Mouse (Mus musculus): ENCODE results near the gene Gpd1. TPM values are rescaled to one million over a fixed set of nuclear protein-coding genes. Genes with fewer than 3 reads are reported as not detected.
"Not testable (repeated sequence)": the region's sequence is repeated elsewhere in the genome, so short reads cannot be mapped to it uniquely, and the experiment has no call there.

Gpd1 gene
- polyA plus RNA-seq, 1 experiment: 4.5 TPM

GRCm38 (mm10) chr15:99733186-99733585 lies 15.9 kb downstream of the Gpd1 start:
- TF ChIP-seq CTCF (IDR thresholded peaks at IDR 0.05; ENCODE audit: borderline replicate concordance, extremely low read depth, insufficient read depth, insufficient read length) (no peak), POLR2A (IDR thresholded peaks at IDR 0.05; ENCODE audit: borderline replicate concordance, extremely low read depth, insufficient read depth, insufficient read length, poor library complexity, severe bottlenecking) (no peak)

GRCm38 (mm10) chr15:99735631-99736030 lies 18.3 kb downstream of the Gpd1 start:
- no peak for DNase-seq (ENCODE audit: low read depth)
- TF ChIP-seq POLR2A (IDR thresholded peaks at IDR 0.05; ENCODE audit: borderline replicate concordance, extremely low read depth, insufficient read depth, insufficient read length, poor library complexity, severe bottlenecking) (no peak), CTCF (IDR thresholded peaks at IDR 0.05; ENCODE audit: borderline replicate concordance, extremely low read depth, insufficient read depth, insufficient read length) (no peak)

More at GRCm38 (mm10) chr15:99733186-99733585, 15.9 kb downstream of the Gpd1 start:
- DNase-seq (ENCODE audit: low read depth): no peak

GRCm38 (mm10) chr15:99736675-99737074 lies 19.4 kb downstream of the Gpd1 start:
- DNase-seq (ENCODE audit: low read depth): no peak
- TF ChIP-seq POLR2A (IDR thresholded peaks at IDR 0.05; ENCODE audit: borderline replicate concordance, extremely low read depth, insufficient read depth, insufficient read length, poor library complexity, severe bottlenecking) (no peak), CTCF (IDR thresholded peaks at IDR 0.05; ENCODE audit: borderline replicate concordance, extremely low read depth, insufficient read depth, insufficient read length) (no peak)

- TF ChIP-seq POLR2A (IDR thresholded peaks at IDR 0.05; ENCODE audit: borderline replicate concordance, extremely low read depth, insufficient read depth, insufficient read length, poor library complexity, severe bottlenecking): no peak
- TF ChIP-seq CTCF (IDR thresholded peaks at IDR 0.05; ENCODE audit: borderline replicate concordance, extremely low read depth, insufficient read depth, insufficient read length): no peak
- DNase-seq (ENCODE audit: low read depth): no peak
These were observed 22.9 kb downstream of the Gpd1 start for GRCm38 (mm10) chr15:99740229-99740628.

GRCm38 (mm10) chr15:99754204-99754603 lies 36.9 kb downstream of the Gpd1 start:
- TF ChIP-seq CTCF (IDR thresholded peaks at IDR 0.05; ENCODE audit: borderline replicate concordance, extremely low read depth, insufficient read depth, insufficient read length): no peak
- TF ChIP-seq POLR2A (IDR thresholded peaks at IDR 0.05; ENCODE audit: borderline replicate concordance, extremely low read depth, insufficient read depth, insufficient read length, poor library complexity, severe bottlenecking): no peak
- DNase-seq (ENCODE audit: low read depth): peak; percentile 2

GRCm38 (mm10) chr15:99767467-99767866 lies 50.2 kb downstream of the Gpd1 start:
- no peak for TF ChIP-seq CTCF (IDR thresholded peaks at IDR 0.05; ENCODE audit: borderline replicate concordance, extremely low read depth, insufficient read depth, insufficient read length)
- DNase-seq (ENCODE audit: low read depth): no peak

GRCm38 (mm10) chr15:99768761-99769160 lies 51.4 kb downstream of the Gpd1 start:
- TF ChIP-seq CTCF (IDR thresholded peaks at IDR 0.05; ENCODE audit: borderline replicate concordance, extremely low read depth, insufficient read depth, insufficient read length): no peak
- no peak for TF ChIP-seq POLR2A (IDR thresholded peaks at IDR 0.05; ENCODE audit: borderline replicate concordance, extremely low read depth, insufficient read depth, insufficient read length, poor library complexity, severe bottlenecking)
- no peak for DNase-seq (ENCODE audit: low read depth)

- TF ChIP-seq POLR2A (IDR thresholded peaks at IDR 0.05; ENCODE audit: borderline replicate concordance, extremely low read depth, insufficient read depth, insufficient read length, poor library complexity, severe bottlenecking): no peak
- TF ChIP-seq CTCF (IDR thresholded peaks at IDR 0.05; ENCODE audit: borderline replicate concordance, extremely low read depth, insufficient read depth, insufficient read length): no peak
- DNase-seq (ENCODE audit: low read depth): no peak
These were observed 53.7 kb downstream of the Gpd1 start for GRCm38 (mm10) chr15:99771004-99771500.

GRCm38 (mm10) chr15:99771601-99772276 lies 54.4 kb downstream of the Gpd1 start:
- TF ChIP-seq CTCF (IDR thresholded peaks at IDR 0.05; ENCODE audit: borderline replicate concordance, extremely low read depth, insufficient read depth, insufficient read length): no peak
- TF ChIP-seq POLR2A (IDR thresholded peaks at IDR 0.05; ENCODE audit: borderline replicate concordance, extremely low read depth, insufficient read depth, insufficient read length, poor library complexity, severe bottlenecking): no peak; the same call in 1 of the 2 replicates
- DNase-seq (ENCODE audit: low read depth): peak; percentile 64

- TF ChIP-seq CTCF (IDR thresholded peaks at IDR 0.05; ENCODE audit: borderline replicate concordance, extremely low read depth, insufficient read depth, insufficient read length): no peak
- peak; percentile 85 for TF ChIP-seq POLR2A (IDR thresholded peaks at IDR 0.05; ENCODE audit: borderline replicate concordance, extremely low read depth, insufficient read depth, insufficient read length, poor library complexity, severe bottlenecking)
- peak; percentile 92 for DNase-seq (ENCODE audit: low read depth)
These were observed 55.1 kb downstream of the Gpd1 start for GRCm38 (mm10) chr15:99772277-99772880.

GRCm38 (mm10) chr15:99772881-99772924 lies 55.4 kb downstream of the Gpd1 start, which contains the start of gene Cers5:
TSS of gene Cers5 (minus strand) at chr15:99772885.
- not testable (repeated sequence) for DNase-seq (ENCODE audit: low read depth)

- no peak for DNase-seq (ENCODE audit: low read depth)
- no peak for TF ChIP-seq POLR2A (IDR thresholded peaks at IDR 0.05; ENCODE audit: borderline replicate concordance, extremely low read depth, insufficient read depth, insufficient read length, poor library complexity, severe bottlenecking)
- no peak for TF ChIP-seq CTCF (IDR thresholded peaks at IDR 0.05; ENCODE audit: borderline replicate concordance, extremely low read depth, insufficient read depth, insufficient read length)
These were observed 55.6 kb downstream of the Gpd1 start for GRCm38 (mm10) chr15:99772925-99773324.

Other genes with a start within 250 kb of the Gpd1 start
- 15.1 and 15.2 TPM in 2 replicates for gene Bcdin3d, start 242.8 kb upstream of the Gpd1 start, polyA plus RNA-seq (2012; rRNA removed)
- 8.3 and 15.7 TPM in 2 replicates for gene Faim2, start 189.3 kb upstream of the Gpd1 start, polyA plus RNA-seq (2012; rRNA removed)
- 0.07 and 0.08 TPM in 2 replicates for gene Aqp2, start 138.5 kb upstream of the Gpd1 start, polyA plus RNA-seq (2012; rRNA removed)
- gene Aqp5, start 126.7 kb upstream of the Gpd1 start, polyA plus RNA-seq (2012; rRNA removed): 1.1 and 1.7 TPM in 2 replicates
- gene Aqp6, start 116.1 kb upstream of the Gpd1 start, polyA plus RNA-seq (2012; rRNA removed): 2.8 and 4.4 TPM in 2 replicates
- gene Racgap1, start 65.9 kb upstream of the Gpd1 start, polyA plus RNA-seq (2012; rRNA removed): 83.0 and 118 TPM in 2 replicates
- 81.2 and 114 TPM in 2 replicates for gene Asic1, start 47.1 kb upstream of the Gpd1 start, polyA plus RNA-seq (2012; rRNA removed)
- gene Smarcd1, start 15.4 kb upstream of the Gpd1 start, polyA plus RNA-seq (2012; rRNA removed): 201 and 211 TPM in 2 replicates
- gene Gm17349, start 12.0 kb upstream of the Gpd1 start, polyA plus RNA-seq (2012; rRNA removed): 0.86 TPM in 1 of 2 replicates, not detected in the other
- 149 and 249 TPM in 2 replicates for gene Cox14, start 8.1 kb downstream of the Gpd1 start, polyA plus RNA-seq (2012; rRNA removed)
- 61.1 and 69.4 TPM in 2 replicates for gene Cers5, start 55.4 kb downstream of the Gpd1 start, polyA plus RNA-seq (2012; rRNA removed)
- gene Lima1, start 157.9 kb downstream of the Gpd1 start, polyA plus RNA-seq (2012; rRNA removed): 21.1 and 22.2 TPM in 2 replicates
- gene Fam186a, start 249.5 kb downstream of the Gpd1 start, polyA plus RNA-seq (2012; rRNA removed): 0.01 and 0.03 TPM in 2 replicates

All from brain, embryonic 14.5 days (tissue).